Mouse (Mus musculus) thymus, adult 2 months (tissue): ENCODE measurements around the gene Stmn1.

Experiments used
- CTCF ChIP-seq: fragments of 200-500 bp; IDR thresholded peaks from 2 replicates; pipeline ENCODE4 v1.5.1; 2012; ENCODE audit warnings: mild to moderate bottlenecking, control low read depth, low read length, moderate library complexity, borderline replicate concordance; ENCODE audit not compliant: control insufficient read depth, poor library complexity, insufficient read depth; ENCODE audit errors: extremely low read depth
- POLR2A ChIP-seq: fragments of 200-500 bp; IDR thresholded peaks from 2 replicates; pipeline ENCODE4 v1.6.1; 2012; ENCODE audit warnings: mild to moderate bottlenecking, low read length, control low read depth, moderate library complexity; ENCODE audit not compliant: control insufficient read depth, poor library complexity, insufficient read depth; ENCODE audit errors: extremely low read depth

- peak; percentile 98 for TF ChIP-seq POLR2A
- 0 out of 2 replicates have a peak, but pooled peaks have one; percentile 33 for TF ChIP-seq CTCF
These were observed at the start of gene Stmn1 for GRCm38 (mm10) chr4:134468215-134468575.
